Mouse (Mus musculus): ENCODE measurements around the gene Gfod1.

Gene Gfod1

GRCm38 (mm10) chr13:43201033-43201432, 102.9 kb downstream of the Gfod1 start:
- no peak for DNase-seq (ENCODE audit: low spot score)

GRCm38 (mm10) chr13:43200473-43200872, 103.5 kb downstream of the Gfod1 start:
- no peak for DNase-seq (ENCODE audit: low spot score)

DNA sequence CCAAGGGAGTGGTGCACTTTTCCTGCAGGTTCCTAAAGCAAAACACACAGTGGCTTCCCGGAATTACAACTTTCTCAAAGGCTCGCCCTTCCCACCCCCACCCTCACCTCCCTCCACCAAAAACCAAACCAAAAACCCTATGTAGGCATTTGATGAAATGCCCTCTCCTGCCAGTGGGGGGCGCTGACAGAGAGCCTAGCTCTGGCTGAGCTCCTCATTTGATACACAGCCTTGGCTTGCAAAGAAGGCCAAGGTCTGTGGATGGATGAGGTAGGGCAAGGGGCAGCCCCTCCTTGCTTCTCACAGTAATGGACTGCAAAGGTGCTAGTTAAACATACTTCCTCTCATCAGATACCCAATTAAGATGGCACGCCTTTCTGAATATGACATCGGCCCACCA, 104.2 kb downstream of the Gfod1 start:
- DNase-seq (ENCODE audit: low spot score), result peak; percentile 39

DNA sequence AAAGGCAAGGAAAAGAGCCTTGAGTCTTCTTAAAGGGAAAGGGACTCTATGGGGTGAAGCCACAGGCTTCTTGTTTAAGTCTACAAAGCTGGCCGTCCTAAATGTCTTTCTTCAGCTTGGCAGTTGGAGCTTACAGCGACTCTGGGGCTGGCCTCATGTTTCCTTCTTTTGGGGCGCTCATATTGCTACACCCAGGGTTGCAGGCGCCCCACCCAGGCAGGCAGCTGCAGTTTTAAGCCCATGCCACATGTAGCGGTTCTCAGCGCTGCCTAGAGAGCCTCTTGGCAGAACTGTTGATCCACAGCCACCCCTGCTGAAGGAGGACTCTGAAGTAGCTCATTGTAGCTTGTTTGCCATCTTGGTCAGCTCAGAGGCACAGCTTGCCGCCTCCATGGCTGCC, 104.7 kb downstream of the Gfod1 start:
- DNase-seq (ENCODE audit: low spot score), result no peak

DNA sequence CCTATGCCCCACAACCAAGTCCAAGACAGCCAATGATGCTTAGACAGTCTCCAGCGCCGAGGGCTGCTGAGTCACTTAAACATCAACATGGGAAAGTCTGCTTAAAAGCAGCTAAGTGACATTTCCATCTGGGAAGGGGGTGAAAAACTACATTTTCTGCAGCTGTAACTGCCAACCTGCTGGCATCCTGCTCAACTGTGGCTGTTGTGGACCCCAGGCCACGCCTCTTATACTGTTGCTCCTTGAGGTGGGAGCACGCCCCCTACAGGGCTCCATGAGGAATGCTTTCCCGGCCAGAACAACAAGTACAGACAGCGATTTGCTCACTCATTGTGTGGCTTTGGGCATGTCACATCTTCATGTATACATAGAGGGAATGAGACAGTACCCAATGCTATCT, 106.8 kb downstream of the Gfod1 start:
- DNase-seq (ENCODE audit: low spot score), result no peak

- no peak for DNase-seq (ENCODE audit: low spot score)
Observed at GRCm38 (mm10) chr13:43196000-43196399, 108.0 kb downstream of the Gfod1 start.

GRCm38 (mm10) chr13:43193932-43194331, 110.0 kb downstream of the Gfod1 start:
- DNase-seq (ENCODE audit: low spot score), result no peak

DNA sequence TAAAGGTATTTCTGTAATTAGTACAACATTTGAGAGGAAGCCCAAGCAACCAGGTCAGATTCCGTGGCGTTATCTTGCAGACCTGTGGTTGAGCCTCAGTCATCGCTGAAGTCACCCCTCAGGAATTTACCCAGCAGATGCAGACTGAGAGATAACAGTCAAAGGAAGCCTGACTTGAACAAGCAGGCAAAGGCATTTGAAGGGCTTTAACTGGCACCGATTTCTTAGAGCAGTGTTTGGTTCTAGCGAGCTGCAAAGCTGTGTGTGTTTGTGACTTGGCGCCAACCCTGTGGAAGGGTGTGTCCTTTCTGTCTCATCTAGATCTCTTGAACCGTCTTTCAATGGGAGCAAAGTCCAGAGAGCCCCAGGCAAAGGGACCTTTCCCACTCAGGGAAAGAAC, 110.7 kb downstream of the Gfod1 start:
- no peak for DNase-seq (ENCODE audit: low spot score)

DNA sequence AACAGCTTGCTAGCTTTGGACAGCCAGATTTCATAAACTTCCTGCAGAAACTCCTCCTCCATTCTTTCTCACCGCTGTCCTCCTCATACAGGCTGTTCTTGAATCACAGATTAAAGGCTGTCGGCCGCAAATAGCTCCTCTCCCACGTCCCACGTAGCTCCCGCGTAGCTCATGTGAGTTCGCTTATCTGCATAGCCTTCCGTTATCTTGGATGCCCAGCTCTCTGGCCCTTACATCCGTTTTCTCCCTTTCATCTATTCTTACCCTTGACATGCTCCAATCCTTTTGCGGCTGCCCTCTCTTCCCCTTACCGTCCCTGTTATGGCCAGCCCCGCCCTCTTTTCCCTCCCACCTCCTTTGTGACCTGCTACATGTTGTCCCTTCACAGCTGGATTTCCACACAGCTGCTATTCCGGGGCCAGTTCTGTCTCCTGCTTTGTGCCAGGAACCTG, 112.2 kb downstream of the Gfod1 start:
- no peak for DNase-seq (ENCODE audit: low spot score)

GRCm38 (mm10) chr13:43191290-43191689, 112.7 kb downstream of the Gfod1 start:
- DNase-seq (ENCODE audit: low spot score), result no peak

GRCm38 (mm10) chr13:43187736-43188135, 116.2 kb downstream of the Gfod1 start:
- no peak for DNase-seq (ENCODE audit: low spot score)

DNA sequence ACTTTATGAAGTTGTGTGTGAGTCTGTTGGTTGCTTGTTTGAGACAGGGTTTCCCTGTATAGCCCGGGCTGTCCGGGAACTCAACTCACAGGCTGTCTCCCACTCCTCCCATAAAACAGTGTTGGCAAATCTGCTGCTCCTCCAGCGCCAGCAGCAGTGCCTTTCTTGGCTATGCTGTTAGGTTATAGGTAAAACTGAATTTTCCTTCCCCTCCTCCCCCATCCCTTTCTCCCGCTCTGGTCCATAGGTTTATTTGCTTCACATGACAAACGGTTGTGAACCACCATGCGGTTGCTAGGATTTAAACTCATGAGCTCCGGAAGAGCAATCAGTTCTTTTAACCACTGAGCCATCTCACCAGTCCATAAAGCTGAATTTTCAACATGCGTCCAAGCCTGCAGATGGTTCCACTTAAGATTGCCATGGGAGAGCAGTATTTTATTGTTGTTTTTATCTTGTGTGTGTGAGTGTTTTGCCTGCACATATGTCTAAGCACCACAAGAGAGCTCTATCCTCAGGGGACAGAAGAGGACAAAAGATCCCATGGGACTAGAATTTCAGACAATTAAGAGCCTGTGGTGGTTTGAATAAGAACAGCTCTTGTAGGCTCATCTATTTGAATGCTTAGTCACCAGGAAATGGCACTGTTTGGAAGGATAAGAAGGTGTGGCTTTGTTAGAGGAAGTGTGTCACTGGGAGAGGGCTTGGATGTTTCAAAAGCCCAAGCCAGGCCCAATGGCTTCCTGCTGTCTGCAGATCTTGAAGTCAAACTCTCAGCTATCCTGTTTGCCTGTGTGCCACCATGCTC, 120.5 kb downstream of the Gfod1 start:
- peak; percentile 23 for DNase-seq (ENCODE audit: low spot score)

GRCm38 (mm10) chr13:43182465-43183201, 121.3 kb downstream of the Gfod1 start:
- peak; percentile 86 for DNase-seq (ENCODE audit: low spot score)

GRCm38 (mm10) chr13:43181104-43181503, 122.9 kb downstream of the Gfod1 start:
- DNase-seq (ENCODE audit: low spot score), result no peak

DNA sequence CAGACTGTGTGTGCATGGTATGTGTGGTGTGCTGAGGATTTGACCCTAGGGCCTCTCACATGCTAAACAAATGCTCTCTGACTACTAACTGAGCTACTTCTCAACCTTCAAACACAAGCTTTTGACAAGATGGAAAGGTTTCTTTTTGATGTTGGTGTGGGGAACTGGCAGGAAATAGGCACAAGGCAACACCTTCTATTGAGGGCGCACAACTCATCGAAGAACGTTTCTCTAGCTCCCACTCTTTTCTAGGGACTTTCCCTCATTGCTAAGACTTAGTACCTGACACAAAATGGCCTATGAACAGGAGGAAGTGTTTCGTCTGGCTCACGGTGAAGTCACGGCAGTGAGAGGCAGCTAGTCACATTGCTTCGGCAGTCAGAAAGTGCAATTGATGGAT, 126.7 kb downstream of the Gfod1 start:
- no peak for DNase-seq (ENCODE audit: low spot score)

DNA sequence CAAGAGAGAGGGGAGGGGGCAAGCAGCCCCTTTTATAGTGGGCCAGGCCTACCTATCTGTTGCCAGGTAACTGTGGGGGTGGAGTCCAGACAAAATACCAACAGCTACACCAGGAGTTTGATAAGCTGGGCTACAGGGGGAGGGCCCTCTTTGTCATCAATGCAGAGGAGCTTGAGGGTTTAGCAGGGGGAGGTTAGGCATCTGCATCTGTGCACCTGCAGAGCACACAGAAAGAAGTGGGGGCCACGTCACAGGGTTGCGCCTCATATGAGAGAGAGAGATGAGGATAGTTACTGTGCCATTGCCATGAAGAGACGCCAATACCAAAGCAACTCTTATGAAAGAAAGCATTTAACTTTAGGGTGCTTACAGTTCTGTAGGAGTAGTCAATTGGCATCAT, 127.3 kb downstream of the Gfod1 start:
- no peak for DNase-seq (ENCODE audit: low spot score)

DNA sequence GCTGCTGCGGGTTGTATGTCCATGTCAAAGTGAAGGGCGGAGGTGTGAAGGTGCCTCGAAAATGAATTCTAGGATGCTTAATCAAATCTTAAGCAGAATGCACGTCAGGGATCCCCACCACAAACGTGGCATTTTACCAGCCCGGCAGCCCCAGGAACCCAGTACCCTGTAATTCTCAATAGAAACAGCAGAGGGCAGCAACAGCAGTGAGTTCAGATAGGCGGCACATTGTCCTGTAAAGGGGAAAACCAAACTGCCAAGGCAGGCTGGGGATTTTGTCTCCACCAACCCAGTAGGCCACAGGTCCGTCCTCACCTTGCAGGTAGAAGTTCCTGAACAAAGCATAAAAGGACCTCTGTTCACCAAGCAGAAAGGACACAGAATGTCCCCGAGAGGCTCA, 130.7 kb downstream of the Gfod1 start:
- DNase-seq (ENCODE audit: low spot score), result peak; percentile 83

DNA sequence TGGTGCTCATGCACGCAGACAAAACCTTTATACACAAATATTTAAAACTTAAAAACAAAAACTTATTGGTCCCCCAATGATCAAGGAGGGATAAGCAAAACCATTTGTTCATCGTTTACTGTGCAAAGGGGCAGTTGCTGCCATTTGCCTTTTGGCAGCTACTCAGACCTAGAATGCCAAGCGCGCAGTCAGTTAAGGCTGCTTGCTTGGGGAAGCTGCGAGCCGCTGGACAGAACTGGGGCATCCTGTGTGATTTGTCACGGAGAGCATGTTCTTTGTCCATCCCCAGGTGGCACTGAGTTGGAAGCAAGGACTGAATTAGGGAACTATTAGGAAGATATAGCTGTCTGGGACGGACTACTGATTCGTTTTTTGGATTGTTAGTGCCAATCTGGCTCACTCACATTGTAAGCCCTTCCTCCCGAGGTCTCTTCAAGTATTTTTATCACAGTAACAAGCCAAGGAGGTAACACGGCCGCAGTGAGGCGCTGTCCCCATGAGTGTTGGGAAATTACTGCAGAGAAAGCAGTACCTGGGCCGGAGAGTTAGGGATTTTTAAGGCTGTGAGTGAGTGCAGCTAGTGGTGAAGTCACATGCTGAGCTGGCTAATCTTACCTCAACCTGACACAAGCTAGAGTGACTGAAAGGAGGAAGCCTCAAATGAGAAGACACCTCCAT, 131.8 kb downstream of the Gfod1 start:
- peak; percentile 19 for DNase-seq (ENCODE audit: low spot score)

GRCm38 (mm10) chr13:43171020-43171710, 132.8 kb downstream of the Gfod1 start, which contains the start of gene Tbc1d7:
Gene Tbc1d7, minus strand, starts transcription at chr13:43171501.
- peak; percentile 95 for DNase-seq (ENCODE audit: low spot score)

- DNase-seq (ENCODE audit: low spot score), result no peak
Observed at GRCm38 (mm10) chr13:43167721-43168120, 136.3 kb downstream of the Gfod1 start.

DNA sequence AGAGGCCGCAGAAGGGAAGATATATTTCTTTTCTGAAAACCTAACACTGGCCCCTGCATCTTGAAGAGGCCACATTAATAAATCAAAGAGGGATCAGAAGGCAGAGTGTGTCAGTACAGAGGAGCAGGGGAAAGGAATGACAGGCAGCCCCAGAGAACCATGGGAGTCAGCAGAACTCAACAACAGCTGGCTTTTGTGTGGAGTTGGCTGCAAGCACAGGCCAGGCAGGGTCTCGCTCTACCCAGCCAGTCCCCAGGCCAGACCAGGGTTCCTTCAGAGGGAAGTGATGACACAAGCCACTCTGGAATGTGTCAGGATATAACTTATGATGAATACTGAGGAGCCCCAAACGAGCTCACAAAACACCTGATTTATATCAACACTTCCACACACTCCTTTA, 144.5 kb downstream of the Gfod1 start:
- DNase-seq (ENCODE audit: low spot score), result no peak

- no peak for DNase-seq (ENCODE audit: low spot score)
Observed at GRCm38 (mm10) chr13:43158281-43158680, 145.7 kb downstream of the Gfod1 start.

All from adipocyte (in vitro differentiated cells).